8 mouse cellular contexts compared by ENCODE assay signal in the genomic region with DNA sequence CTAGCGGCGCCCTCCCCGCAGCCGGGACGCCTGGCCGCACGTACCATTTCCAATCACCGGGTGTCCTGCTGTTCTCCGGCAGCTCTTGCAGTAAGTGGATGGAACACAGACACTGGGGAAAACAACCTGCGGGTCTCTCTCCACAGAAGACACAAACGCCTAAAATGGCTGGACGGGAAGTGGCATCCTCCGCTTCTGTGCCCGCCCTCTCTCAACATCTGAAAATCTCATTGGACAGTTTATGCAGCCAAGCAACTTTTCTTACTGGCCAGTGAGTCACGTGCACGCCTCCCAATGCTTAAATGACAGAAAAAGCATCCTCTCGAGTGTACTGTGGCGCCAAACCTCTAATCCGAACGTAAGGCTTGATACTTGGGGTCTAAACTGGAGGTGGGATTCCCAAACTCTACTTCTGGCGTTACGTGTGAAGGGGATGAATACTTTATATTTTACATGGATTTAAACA. TPM values are rescaled to one million over a fixed set of nuclear protein-coding genes. Genes with fewer than 3 reads are reported as not detected.
DNase-seq lines count a peak whose midpoint lies in the region; ATAC-seq lines count a peak whose summit lies in the region.

A gene (minus strand): TSS at position 194 of the 466 bp plus-strand sequence.

- peak within 1 kb of the TSS; percentile 94 for H3K9ac ChIP-seq in hindbrain, embryonic 12.5 days

- peak within 1 kb of the TSS; percentile 93 for H3K27ac ChIP-seq in hindbrain, embryonic 12.5 days

- H3K4me1 ChIP-seq in hindbrain, embryonic 12.5 days, result peaks cover 24% of the 10 kb centered on the region

- WGBS in hindbrain, embryonic 12.5 days, result under 1% methylated on average over 22 of the region's 22 CpGs

- peak within 1 kb of the TSS; percentile 89 for H3K4me3 ChIP-seq in hindbrain, embryonic 12.5 days

- peak within 1 kb of the TSS; percentile 63 for H3K4me2 ChIP-seq in hindbrain, embryonic 12.5 days (replicated peaks)

- peak; percentile 96 for ATAC-seq in hindbrain, embryonic 12.5 days (ENCODE audit: low FRiP score)

- H3K9me3 ChIP-seq in hindbrain, embryonic 12.5 days (replicated peaks), result 0 out of 2 replicates have a peak, but pooled peaks cover 4% of the 10 kb centered on the region

- H3K27me3 ChIP-seq in hindbrain, embryonic 12.5 days, result no peaks in the 10 kb centered on the region

- peak; percentile 92 for DNase-seq in NIH3T3 (ENCODE audit: low read depth)
- DNase-seq in cerebellum, postnatal 10 days, result peak; percentile 88 to 90
- peak; percentile 86 to 87 for DNase-seq in frontal cortex, postnatal 10 days (ENCODE audit: low spot score in 2 of 2)
- DNase-seq in layer of hippocampus, postnatal 14 days (ENCODE audit: low spot score in 2 of 2), result peak; percentile 87 to 96
- peak; percentile 85 for DNase-seq in lung, postnatal 14 days
- peak; percentile 79 for DNase-seq in retina, adult 2 months (ENCODE audit: low read depth, low spot score)
- peak; percentile 77 to 82 for DNase-seq in thymus, postnatal 36 days

- H3K36me3 ChIP-seq in hindbrain, embryonic 12.5 days, result peaks cover 19% of the 10 kb centered on the region

RNA-seq across cellular contexts. Expression of the gene that starts here (rescaled TPM):
- 47.6 and 49.9 TPM in 2 replicates for polyA plus RNA-seq in hindbrain, embryonic 12.5 days (2016; fragmentation: Nextera tagmentation; extraction: Ambion mirVana)
- 10 to 100 TPM; 80.3 to 82.6 TPM for total RNA-seq in layer of hippocampus, postnatal 14 days (2021)

Comparison
In these comparisons a context has a peak if more than half of its experiments do, and no peak if none do; other contexts are left out.
1. Peak in every context shown above with its lines: DNase-seq, ATAC-seq, H3K4me3 ChIP-seq and H3K27ac ChIP-seq.